Mouse (Mus musculus) CD4-positive, CD25-positive, alpha-beta regulatory T cell, adult 2 months (primary cell): ENCODE results near the gene Sorbs2.

Source experiments
- DNase-seq: peaks from one replicate; pipeline ENCODE4 v3.0.0-alpha.2; 2012; ENCODE audit warnings: low read depth, low spot score

The Sorbs2 gene

GRCm38 (mm10) chr8:45677854-45678241 is 170.3 kb downstream of the Sorbs2 start:
- DNase-seq = no peak

- DNase-seq = no peak
Observed at GRCm38 (mm10) chr8:45681171-45681570, 173.6 kb downstream of the Sorbs2 start.

- no peak for DNase-seq
Observed at GRCm38 (mm10) chr8:45682845-45683383, 175.3 kb downstream of the Sorbs2 start.

- DNase-seq = no peak
Observed at GRCm38 (mm10) chr8:45687942-45688695, 180.5 kb downstream of the Sorbs2 start.

- DNase-seq = no peak
Observed at GRCm38 (mm10) chr8:45689611-45690207, 182.1 kb downstream of the Sorbs2 start.

DNA sequence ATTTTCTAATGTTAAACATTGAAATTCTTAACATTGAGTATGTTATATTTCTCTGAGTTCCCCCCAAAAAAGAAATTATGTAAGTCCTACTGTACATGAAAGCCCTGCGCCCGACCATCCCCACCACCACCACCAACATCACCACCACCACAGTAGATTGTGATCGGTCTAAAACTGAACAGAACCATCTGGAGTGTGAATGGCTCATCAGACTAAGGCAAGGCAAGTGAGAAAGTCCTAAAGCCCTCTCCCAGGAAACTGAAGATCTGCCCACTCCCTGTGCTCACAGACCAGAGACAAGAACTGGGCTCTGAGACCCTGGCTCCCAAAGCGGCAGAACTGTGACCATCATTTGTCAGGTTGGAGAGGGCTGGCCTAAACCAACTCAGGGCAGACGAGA is 192.5 kb downstream of the Sorbs2 start:
- no peak for DNase-seq

DNA sequence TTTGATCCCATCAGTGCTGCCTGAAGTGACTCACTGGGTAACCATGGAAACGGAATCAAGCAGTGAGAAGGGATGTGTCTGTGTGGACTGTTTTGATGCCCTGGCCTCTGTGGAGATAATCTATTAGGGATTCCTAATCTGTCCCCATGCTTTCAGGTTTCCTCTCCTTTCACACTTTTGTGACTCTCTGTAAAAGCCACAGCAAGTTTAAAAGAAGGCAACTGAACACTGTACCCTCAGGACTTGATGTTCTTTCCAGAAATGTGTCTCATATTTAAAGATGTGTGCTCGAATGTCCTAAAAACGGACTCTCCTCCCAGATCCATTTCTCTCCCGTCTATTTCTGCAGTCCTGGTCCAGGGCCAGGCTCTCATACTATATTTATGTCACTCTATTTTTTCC is 196.1 kb downstream of the Sorbs2 start:
- DNase-seq = no peak

DNA sequence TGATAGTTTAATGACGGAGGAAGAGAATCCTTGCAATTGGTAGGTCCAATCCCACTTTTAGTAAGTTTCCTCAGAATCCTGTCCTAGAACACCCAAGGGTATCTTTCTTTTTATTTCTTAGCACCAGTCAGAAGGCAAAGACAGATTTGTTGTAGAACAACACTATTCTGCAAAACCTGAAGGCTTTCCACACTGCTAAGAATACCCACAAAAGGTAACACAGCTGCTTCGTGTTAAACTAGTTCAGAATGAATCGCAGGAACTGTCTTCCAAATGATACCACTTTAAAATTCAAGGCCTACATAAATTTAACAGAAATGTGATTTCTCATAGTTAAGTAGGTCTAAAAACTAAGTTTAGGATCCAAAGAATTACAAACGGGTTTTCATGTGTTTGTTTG is 201.5 kb downstream of the Sorbs2 start:
- DNase-seq = no peak

GRCm38 (mm10) chr8:45709734-45710133 is 202.1 kb downstream of the Sorbs2 start:
- no peak for DNase-seq

GRCm38 (mm10) chr8:45712610-45713009 is 205.0 kb downstream of the Sorbs2 start:
- no peak for DNase-seq

DNA sequence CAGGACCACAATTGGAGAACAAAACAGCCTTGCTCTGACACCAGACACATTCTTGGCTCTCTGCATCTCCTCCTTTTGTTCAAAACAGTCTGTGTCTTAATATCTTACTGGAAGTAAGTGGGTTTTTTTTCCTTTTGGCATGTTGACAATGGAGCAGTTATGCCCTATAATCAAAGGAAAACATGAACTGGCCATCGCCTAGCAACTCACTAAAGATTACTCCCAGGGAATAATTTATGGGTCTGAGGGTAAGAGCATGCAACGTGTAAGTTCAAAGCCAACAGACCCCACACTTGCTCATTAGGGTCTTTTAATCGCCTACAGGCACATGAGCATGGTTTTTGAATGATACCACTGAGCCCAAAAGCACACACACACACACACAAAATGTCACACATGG is 207.2 kb downstream of the Sorbs2 start:
- DNase-seq = no peak

DNA sequence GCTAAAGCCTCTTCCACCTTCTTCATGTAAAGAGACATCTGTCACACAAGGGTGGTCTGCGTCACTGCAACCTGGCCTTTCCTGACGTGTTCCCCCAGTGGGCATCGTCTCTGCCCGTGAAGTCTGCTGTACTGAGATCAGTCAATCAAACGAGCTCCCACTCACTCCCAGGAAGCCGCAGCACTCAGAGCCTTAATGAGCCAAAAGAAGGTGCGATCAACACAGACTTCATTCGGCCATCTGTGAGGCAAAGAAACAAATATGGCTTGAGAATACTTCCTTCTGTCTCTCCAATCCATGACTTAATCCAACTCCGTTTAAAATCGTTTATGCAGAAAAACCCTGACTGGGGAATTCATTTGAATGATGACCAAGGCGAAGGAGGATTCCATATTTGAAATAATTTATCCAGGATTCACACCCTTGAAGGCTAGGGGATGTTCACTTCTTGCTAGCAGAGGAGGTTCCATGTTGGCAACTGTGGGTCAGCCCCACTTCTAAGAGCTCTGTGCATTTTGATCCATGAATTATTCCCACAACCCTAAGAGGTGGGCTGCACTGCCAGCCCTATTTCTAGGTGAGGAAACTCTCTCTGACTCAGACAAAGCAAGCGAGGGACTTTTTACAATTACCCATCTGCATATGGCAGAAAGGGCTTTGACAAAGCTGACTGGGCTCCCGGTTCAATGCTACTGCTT is 207.9 kb downstream of the Sorbs2 start:
- no peak for DNase-seq

- DNase-seq = no peak
Observed at GRCm38 (mm10) chr8:45719776-45720175, 212.2 kb downstream of the Sorbs2 start.

GRCm38 (mm10) chr8:45724204-45724603 is 216.6 kb downstream of the Sorbs2 start:
- DNase-seq = no peak

DNA sequence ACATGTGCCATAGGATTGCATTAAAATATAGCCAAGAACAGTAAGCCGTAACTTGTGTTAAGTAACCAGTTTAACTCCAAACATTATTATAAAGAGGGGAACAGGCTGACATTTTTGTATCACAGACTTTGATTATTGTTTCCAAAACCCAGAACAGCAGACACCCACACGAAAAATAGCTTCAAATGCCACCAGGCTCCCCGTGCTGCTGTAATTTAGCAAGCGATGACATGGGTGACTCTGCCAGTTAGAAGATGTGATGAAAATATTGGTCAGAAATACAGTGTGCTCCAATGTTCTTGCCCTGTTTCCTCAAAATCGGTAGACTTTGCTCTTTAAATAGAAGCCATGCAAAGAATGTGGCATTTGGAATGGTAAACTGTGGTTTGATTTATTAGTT is 217.7 kb downstream of the Sorbs2 start:
- no peak for DNase-seq

- DNase-seq = no peak
Observed at GRCm38 (mm10) chr8:45729850-45730382, 222.3 kb downstream of the Sorbs2 start.

DNA sequence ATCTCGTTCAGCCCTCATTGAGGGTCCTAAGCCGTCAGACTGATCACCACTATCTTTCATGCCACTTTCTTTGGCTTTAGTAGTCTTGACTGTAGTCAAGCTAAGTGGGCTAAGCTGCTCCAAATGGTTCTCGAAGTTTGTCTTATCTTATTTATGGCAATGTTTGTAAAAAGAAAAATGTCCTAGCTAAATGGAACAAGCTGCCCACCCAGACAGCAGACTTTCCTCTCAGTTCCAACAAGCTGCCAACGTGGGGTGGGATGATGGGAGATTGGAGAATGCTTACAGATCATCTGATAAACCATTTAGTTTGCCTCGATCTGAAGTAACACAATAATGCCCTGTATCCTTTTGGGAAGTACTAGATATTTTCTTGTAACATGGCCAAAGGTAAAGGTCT is 223.2 kb downstream of the Sorbs2 start:
- no peak for DNase-seq

GRCm38 (mm10) chr8:45734071-45734470 is 226.5 kb downstream of the Sorbs2 start:
- no peak for DNase-seq

DNA sequence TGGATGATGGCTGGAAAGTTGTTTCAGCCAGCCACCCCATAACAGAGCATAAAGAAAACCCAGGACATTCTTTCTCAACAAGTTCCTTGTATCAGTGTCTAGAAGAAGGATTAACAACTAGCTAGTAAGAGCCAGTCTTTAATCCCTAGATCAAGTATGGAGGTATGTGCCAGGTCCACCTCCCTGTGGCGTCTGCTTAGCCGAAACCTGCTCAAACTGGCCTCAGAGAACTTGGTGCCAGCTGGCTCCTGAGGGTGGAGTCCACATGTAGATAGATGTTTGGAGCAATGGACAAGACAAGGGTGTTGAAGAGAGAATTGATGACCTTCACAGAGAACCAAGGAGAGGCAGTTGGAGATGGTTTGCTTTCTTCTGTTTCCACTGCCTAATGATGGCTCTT is 229.7 kb downstream of the Sorbs2 start:
- DNase-seq = no peak

DNA sequence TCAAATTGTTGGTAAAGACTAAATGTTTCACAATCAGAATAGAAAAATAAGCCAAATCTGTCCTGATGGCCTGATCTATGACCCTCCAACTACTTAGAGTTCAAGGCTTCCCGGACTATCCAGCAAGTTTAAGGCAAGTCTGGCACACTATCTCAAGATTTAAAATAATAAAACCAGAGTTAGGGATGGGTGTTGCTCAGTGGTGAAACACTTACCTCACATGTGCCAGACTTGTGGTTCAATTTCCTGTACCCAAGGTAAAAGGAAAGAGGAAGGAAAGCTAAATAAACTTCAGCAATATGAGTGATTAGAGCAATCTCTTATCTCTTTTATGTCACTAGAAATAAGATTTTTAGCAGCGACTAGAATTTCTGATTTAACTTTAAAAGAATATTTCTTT is 235.7 kb downstream of the Sorbs2 start:
- DNase-seq = no peak

GRCm38 (mm10) chr8:45743739-45744138 is 236.2 kb downstream of the Sorbs2 start:
- no peak for DNase-seq
